Mouse (Mus musculus) hindbrain, embryonic 15.5 days (tissue): ENCODE data around the gene Ryr2. TPM values are rescaled to one million over a fixed set of nuclear protein-coding genes. Genes with fewer than 3 reads are reported as not detected.

Experiments
- polyA plus RNA-seq: library from polyadenylated mRNA; unstranded; fragments of >200 nt; fragmentation: Nextera tagmentation; extraction: Ambion mirVana; gene quantifications from 2 replicates; pipeline ENCODE4 v1.2.1, GENCODE M21; 2015

The Ryr2 gene
- polyA plus RNA-seq, 1 experiment from 2014 or later = 3.7 TPM

Other genes with a start within 250 kb of the Ryr2 start
- gene Mtr, start 151.2 kb upstream of the Ryr2 start, polyA plus RNA-seq = 3.5 and 4.0 TPM in 2 replicates
- 3.4 and 3.8 TPM in 2 replicates for gene Actn2, start 233.8 kb upstream of the Ryr2 start, polyA plus RNA-seq